Mouse (Mus musculus) G1E (cell line): ENCODE measurements around the gene Card9. TPM values are rescaled to one million over a fixed set of nuclear protein-coding genes. Genes with fewer than 3 reads are reported as not detected.

Source experiments
- ATAC-seq: 2 replicates; pipeline ENCODE4 v1.8.0; 2016; ENCODE audit warnings: mild to moderate bottlenecking; ENCODE audit not compliant: insufficient number of reproducible peaks, poor library complexity, low FRiP score, severe bottlenecking; ENCODE audit errors: extremely low read depth
- DNase-seq: peaks from one replicate; pipeline ENCODE4 v3.0.0; 2012; ENCODE audit warnings: low spot score
- H3K27me3 ChIP-seq: 2 replicates; pipeline ENCODE4 v1.6.1; 2012; ENCODE audit warnings: mild to moderate bottlenecking, low read length, inconsistent platforms; ENCODE audit not compliant: insufficient read depth
- H3K36me3 ChIP-seq: replicated peaks from 2 replicates; pipeline ENCODE3; 2012; ENCODE audit warnings: mild to moderate bottlenecking, inconsistent platforms
- H3K4me1 ChIP-seq: 2 replicates; pipeline ENCODE4 v1.6.1; 2012; ENCODE audit warnings: low read depth, low read length, inconsistent platforms, mixed read lengths; ENCODE audit not compliant: insufficient read depth
- H3K4me3 ChIP-seq: 2 replicates; pipeline ENCODE4 v1.5.1; 2012; ENCODE audit warnings: low read depth, mild to moderate bottlenecking, inconsistent platforms, low read length, moderate library complexity, mixed read lengths
- H3K9me3 ChIP-seq: replicated peaks from 2 replicates; pipeline ENCODE4 v1.6.1; 2012; ENCODE audit warnings: inconsistent platforms
- CTCF ChIP-seq: IDR thresholded peaks from 2 replicates; pipeline ENCODE4 v1.5.1; 2012; ENCODE audit warnings: low read depth, low read length, inconsistent platforms, mixed read lengths
- GATA1 ChIP-seq: IDR thresholded peaks from 2 replicates; pipeline ENCODE4 v1.6.1; 2012; ENCODE audit warnings: borderline replicate concordance, low read length, inconsistent platforms, mixed read lengths
- GATA2 ChIP-seq: IDR thresholded peaks from 2 replicates; pipeline ENCODE4 v1.6.1; 2012; ENCODE audit warnings: low read depth, low read length, inconsistent platforms, borderline replicate concordance
- POLR2AphosphoS5 ChIP-seq: IDR thresholded peaks from 2 replicates; pipeline ENCODE4 v1.6.1; 2012; ENCODE audit warnings: low read depth, low read length, inconsistent platforms; ENCODE audit not compliant: insufficient replicate concordance
- TAL1 ChIP-seq: conservative IDR thresholded peaks from 2 replicates; pipeline ENCODE4 v1.6.1; 2012; ENCODE audit warnings: low read depth, low read length, inconsistent platforms, mixed read lengths
- polyA plus RNA-seq: library from polyadenylated mRNA; stranded (reverse); fragments of >175 nt; gene quantifications from 2 replicates; pipeline ENCODE4 v1.2.3, GENCODE M21; 2012
- total RNA-seq, 2 experiments: library from RNA; stranded (forward) in 1 of 2; stranded (reverse) in 1 of 2; fragments of 200-1000 nt in 1 of 2; fragments of >200 nt in 1 of 2; fragmentation: Nextera tagmentation in 1 of 2; gene quantifications; 2 replicates each; pipeline ENCODE4 v1.2.3; 2014 to 2017

The Card9 gene
- total RNA-seq (2014; fragmentation: Nextera tagmentation) (not detected in 2 replicates), total RNA-seq (2017) (0.12 and 0.16 TPM in 2 replicates), polyA plus RNA-seq (0.35 and 0.38 TPM in 2 replicates)

DNA sequence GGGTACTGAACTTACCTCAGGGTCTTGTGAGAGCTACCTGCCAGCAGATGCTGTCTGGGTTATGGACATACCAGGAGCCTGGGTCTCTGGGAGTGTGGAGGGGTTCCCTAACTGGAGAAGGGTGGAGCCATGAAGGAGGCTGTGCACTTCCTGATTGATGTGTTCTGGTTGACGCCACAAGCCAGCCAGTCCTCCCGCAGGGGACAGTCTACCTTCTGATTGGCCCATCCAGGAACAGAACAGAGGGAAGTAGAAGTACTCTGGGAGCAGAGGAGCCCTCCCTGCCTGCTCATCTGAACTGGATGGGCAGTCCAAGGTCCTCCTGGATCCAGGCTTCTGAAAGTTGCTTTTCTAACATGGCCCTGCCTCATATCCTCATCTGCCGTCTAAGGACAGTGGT lies at the start of gene Card9:
Gene Card9 (minus strand): TSS at position 147 of the 400 bp plus-strand sequence.
- peaks cover 6% of the 10 kb centered on the region; the same call in 1 of the 2 replicates for H3K4me1 ChIP-seq
- peaks cover 21% of the 10 kb centered on the region for H3K27me3 ChIP-seq
- peaks cover 53% of the 10 kb centered on the region for H3K36me3 ChIP-seq
- H3K4me3 ChIP-seq = no peak within 1 kb of the TSS
- TF ChIP-seq CTCF (no peak), GATA1 (no peak), POLR2AphosphoS5 (no peak), GATA2 (no peak), TAL1 (no peak)
- ATAC-seq (no peak), DNase-seq (no peak)
- no peaks in the 10 kb centered on the region for H3K9me3 ChIP-seq

DNA sequence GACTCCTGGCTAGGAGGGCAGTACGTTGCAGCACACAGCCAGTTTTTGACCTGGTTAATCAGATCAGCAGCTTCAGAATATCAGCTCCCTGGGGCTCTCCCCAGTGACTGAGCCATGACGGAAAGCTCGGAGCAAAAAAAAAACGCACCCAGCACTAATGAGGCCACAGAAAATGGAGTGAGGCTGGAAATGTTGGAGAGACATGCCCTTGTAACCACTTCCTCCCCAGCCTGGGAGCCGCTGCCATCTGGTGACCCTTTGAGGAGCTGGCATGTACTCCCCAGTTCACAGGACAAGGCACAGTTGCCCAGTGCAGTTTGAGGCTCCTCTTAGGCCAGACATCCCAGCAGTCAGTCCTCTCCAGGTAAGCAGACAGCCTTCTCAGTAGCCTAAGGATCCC lies 49.4 kb upstream of the Card9 start:
- TF ChIP-seq TAL1 (no peak), POLR2AphosphoS5 (no peak), GATA1 (no peak), CTCF (no peak), GATA2 (no peak)
- Histone ChIP-seq H3K36me3 (peaks cover 89% of the 10 kb centered on the region), H3K27me3 (no peaks in the 10 kb centered on the region), H3K4me1 (peaks cover 36% of the 10 kb centered on the region), H3K4me3 (no peak overlapping the region), H3K9me3 (no peaks in the 10 kb centered on the region)
- ATAC-seq = no peak
- no peak for DNase-seq

DNA sequence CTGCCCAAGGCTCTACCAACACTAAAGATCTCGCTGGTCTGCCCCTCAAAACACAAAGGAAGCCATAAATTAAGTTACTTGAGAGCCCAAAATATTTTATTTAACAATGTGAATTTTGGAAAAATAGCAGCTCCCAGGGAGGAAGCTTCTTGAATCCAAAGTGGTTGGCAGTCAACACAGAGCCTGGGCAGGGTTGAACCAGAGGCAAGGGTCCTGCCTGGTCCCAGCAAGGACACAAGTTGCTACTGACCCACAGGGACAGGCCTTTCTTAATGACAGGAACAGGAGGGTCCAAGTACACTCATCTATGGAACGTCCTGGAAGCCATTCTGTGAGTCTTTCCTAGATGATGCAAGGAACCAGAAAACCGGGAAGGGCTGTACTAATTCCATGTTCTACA lies 48.6 kb upstream of the Card9 start:
- Histone ChIP-seq H3K4me1 (peaks cover 42% of the 10 kb centered on the region), H3K9me3 (no peaks in the 10 kb centered on the region), H3K36me3 (peaks cover 89% of the 10 kb centered on the region), H3K27me3 (no peaks in the 10 kb centered on the region), H3K4me3 (peak overlapping the region; percentile 84)
- ATAC-seq = no peak
- TF ChIP-seq CTCF (no peak), POLR2AphosphoS5 (no peak), GATA2 (no peak), GATA1 (no peak), TAL1 (no peak)
- DNase-seq = no peak

DNA sequence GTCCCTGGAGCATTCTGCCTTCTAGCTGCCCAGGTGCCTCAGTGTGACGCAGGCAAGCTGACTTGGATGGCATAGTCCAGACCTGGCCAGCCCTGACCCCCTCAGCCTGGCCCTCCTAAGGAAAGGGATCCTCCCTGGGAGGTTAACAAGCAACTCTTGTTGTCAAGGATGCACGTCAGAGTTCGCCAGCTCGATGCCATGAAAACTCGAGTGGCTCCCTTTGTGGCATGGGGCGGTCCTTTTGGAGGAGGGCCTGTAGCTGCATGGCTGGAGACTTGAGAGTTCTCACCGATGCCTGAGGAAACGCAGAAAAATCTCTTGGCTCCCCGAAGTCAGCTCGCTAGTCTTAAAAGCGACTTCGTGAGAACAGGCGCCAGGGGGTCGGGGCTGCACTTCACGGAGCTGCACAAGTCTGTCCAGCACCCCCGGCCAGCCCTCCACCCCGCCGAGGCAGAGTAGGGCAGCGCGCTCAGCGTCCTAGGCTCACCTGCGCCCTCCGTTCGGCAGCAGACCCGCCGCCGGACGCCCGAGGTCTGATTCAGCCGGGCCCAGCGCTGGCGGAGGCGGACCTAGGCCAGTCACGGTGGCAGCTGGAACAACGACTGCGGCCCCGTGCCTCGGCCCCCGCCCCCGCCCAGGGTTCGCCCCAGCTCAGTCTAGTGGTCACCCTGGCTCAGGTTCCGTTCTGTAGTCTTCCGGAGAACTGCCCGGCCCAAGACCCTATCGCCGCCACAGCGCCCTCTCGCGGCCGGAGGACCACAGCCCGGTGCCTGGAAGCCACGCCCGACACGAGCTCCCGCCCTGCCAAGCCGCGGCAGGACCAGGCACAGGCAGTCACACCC lies 48.0 kb upstream of the Card9 start, which contains the start of gene Inpp5e:
Gene Inpp5e (minus strand): TSS at position 689 of the 842 bp plus-strand sequence.
- ATAC-seq (peak; percentile 61), DNase-seq (peak; percentile 91)
- peaks cover 42% of the 10 kb centered on the region for H3K4me1 ChIP-seq
- no peaks in the 10 kb centered on the region for H3K9me3 ChIP-seq
- peaks cover 84% of the 10 kb centered on the region for H3K36me3 ChIP-seq
- H3K27me3 ChIP-seq = no peaks in the 10 kb centered on the region
- H3K4me3 ChIP-seq = peak within 1 kb of the TSS; percentile 84
- TF ChIP-seq GATA2 = no peak
- peak; percentile 81 for TF ChIP-seq CTCF
- no peak for TF ChIP-seq TAL1

DNA sequence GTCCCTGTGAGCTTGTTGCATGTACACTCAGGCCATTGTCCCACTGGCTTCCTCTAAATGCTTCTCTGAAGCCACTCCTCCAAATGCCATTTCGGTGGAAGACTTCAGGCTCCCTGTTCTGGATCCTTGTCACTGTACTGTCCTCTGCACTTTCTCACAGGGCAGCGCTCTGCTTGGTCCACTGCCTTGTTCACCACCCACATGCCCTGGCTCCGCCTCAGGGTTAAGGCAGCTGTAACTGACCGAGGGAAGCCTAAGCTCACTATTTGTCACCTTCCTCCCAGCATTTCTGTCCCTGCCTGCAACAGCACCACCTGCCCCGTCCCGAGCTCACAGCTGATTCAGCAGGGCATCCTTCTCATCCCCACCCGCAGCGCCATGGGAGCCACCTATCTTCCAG lies 42.6 kb upstream of the Card9 start:
- Histone ChIP-seq H3K27me3 (no peaks in the 10 kb centered on the region), H3K4me1 (peaks cover 41% of the 10 kb centered on the region), H3K9me3 (no peaks in the 10 kb centered on the region), H3K4me3 (no peak overlapping the region), H3K36me3 (peaks cover 92% of the 10 kb centered on the region)
- TF ChIP-seq GATA2 = no peak
- no peak for TF ChIP-seq GATA1
- TF ChIP-seq CTCF = no peak
- no peak for TF ChIP-seq POLR2AphosphoS5
- TF ChIP-seq TAL1 = no peak
- ATAC-seq (no peak), DNase-seq (no peak)

DNA sequence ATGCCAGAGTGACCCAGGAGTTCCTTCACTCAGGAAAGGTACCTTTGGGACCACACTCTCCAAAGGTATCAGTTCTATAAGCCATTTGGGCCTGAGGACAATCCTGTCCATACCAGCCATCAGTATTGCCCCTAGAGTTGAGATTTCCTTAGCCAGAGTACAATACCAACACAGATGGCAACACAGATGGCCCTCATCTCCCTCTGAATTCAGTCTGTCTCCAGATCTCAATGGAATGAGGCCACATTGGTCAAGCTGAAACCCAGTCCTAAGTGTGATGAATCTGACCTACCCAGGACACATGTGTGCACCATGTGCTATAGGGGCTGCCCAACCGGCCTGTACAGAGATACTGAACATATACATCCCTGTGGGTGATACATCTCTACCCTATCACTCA lies 41.5 kb upstream of the Card9 start:
- Histone ChIP-seq H3K36me3 (peaks cover 94% of the 10 kb centered on the region), H3K4me1 (peaks cover 30% of the 10 kb centered on the region), H3K4me3 (no peak overlapping the region), H3K9me3 (no peaks in the 10 kb centered on the region), H3K27me3 (no peaks in the 10 kb centered on the region)
- no peak for TF ChIP-seq GATA1
- no peak for TF ChIP-seq POLR2AphosphoS5
- no peak for TF ChIP-seq GATA2
- no peak for TF ChIP-seq CTCF
- TF ChIP-seq TAL1 = no peak
- DNase-seq (no peak), ATAC-seq (no peak)

DNA sequence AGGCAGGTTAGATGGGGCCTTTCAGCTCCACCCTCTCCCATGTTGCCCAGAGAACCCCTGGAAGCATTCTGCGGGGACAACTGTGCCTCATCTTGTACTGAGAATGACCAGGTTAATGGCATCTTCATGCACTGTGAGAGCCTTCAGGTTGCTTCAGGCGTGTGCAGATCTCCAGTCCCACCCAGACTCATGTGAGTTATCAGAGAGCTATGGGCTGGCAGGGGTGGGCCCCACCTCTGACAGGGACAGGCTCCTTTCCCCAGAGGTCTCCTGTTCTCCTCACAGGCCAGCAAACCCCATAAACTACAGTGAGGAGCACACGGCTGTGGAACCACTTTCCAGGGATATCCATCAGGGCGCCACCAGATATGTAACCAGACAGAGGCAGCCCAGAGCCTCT lies 40.3 kb upstream of the Card9 start:
- Histone ChIP-seq H3K4me1 (peaks cover 18% of the 10 kb centered on the region), H3K4me3 (no peak overlapping the region), H3K9me3 (no peaks in the 10 kb centered on the region), H3K27me3 (no peaks in the 10 kb centered on the region), H3K36me3 (peaks cover 94% of the 10 kb centered on the region)
- TF ChIP-seq GATA1 (no peak), POLR2AphosphoS5 (peak; percentile 82; the same call in 1 of the 2 replicates)
- no peak for ATAC-seq
- DNase-seq = no peak
